In genomic region chr4:141573359-141573966, GRCm38 (mm10) we compare ENCODE assay signal across 8 mouse cellular contexts. TPM values are rescaled to one million over a fixed set of nuclear protein-coding genes. Genes with fewer than 3 reads are reported as not detected.
DNase-seq lines count a peak whose midpoint lies in the region; ATAC-seq and TF ChIP-seq lines count a peak whose summit lies in the region.

No protein-coding gene starts in this region.

- no peaks in the 10 kb centered on the region for H3K9me3 ChIP-seq in midbrain, postnatal 0 days (ENCODE audit: low read length)
- H3K9me3 ChIP-seq in midbrain, embryonic 14.5 days (ENCODE audit: control insufficient read depth, low read length), result no peaks in the 10 kb centered on the region
- no peaks in the 10 kb centered on the region for H3K9me3 ChIP-seq in heart, embryonic 13.5 days
- no peaks in the 10 kb centered on the region for H3K9me3 ChIP-seq in limb, embryonic 14.5 days (ENCODE audit: control insufficient read depth, low read length)
- H3K9me3 ChIP-seq in stomach, postnatal 0 days (ENCODE audit: control insufficient read depth, low read length), result no peaks in the 10 kb centered on the region
- H3K9me3 ChIP-seq in forebrain, embryonic 15.5 days, result no peaks in the 10 kb centered on the region

- WGBS in midbrain, postnatal 0 days, result 69% methylated on average over 6 of the region's 6 CpGs
- 75% methylated on average over 6 of the region's 6 CpGs for WGBS in midbrain, embryonic 14.5 days
- WGBS in heart, embryonic 13.5 days, result 38% methylated on average over 6 of the region's 6 CpGs
- 53% methylated on average over 6 of the region's 6 CpGs for WGBS in limb, embryonic 14.5 days
- 17% methylated on average over 6 of the region's 6 CpGs for WGBS in stomach, postnatal 0 days
- WGBS in forebrain, embryonic 15.5 days, result 78% methylated on average over 6 of the region's 6 CpGs

- no peak for DNase-seq in midbrain, postnatal 0 days (ENCODE audit: low spot score)
- no peak for DNase-seq in midbrain, embryonic 14.5 days
- no peak for DNase-seq in limb, embryonic 14.5 days (ENCODE audit: low spot score)
- DNase-seq in stomach, postnatal 0 days (ENCODE audit: low spot score), result peak; percentile 76
- no peak for DNase-seq in cerebellum, adult 11 months

- TF ChIP-seq POLR2A in limb, embryonic 14.5 days (IDR thresholded peaks at IDR 0.05; ENCODE audit: borderline replicate concordance, extremely low read depth, insufficient read depth, insufficient read length), result no peak

- no peaks in the 10 kb centered on the region for H3K27me3 ChIP-seq in midbrain, postnatal 0 days (ENCODE audit: insufficient read depth, low read length)
- H3K27me3 ChIP-seq in midbrain, embryonic 14.5 days (ENCODE audit: control insufficient read depth, insufficient read depth, low read length), result no peaks in the 10 kb centered on the region
- H3K27me3 ChIP-seq in heart, embryonic 13.5 days (replicated peaks), result no peaks in the 10 kb centered on the region
- H3K27me3 ChIP-seq in limb, embryonic 14.5 days (ENCODE audit: control insufficient read depth, insufficient read depth, low read length), result no peaks in the 10 kb centered on the region
- H3K27me3 ChIP-seq in stomach, postnatal 0 days (ENCODE audit: control insufficient read depth, insufficient read depth, low read length), result no peaks in the 10 kb centered on the region
- H3K27me3 ChIP-seq in forebrain, embryonic 15.5 days, result no peaks in the 10 kb centered on the region

- H3K4me3 ChIP-seq in midbrain, postnatal 0 days (ENCODE audit: low read depth, low read length), result no peak overlapping the region
- H3K4me3 ChIP-seq in midbrain, embryonic 14.5 days (replicated peaks; ENCODE audit: low read depth, low read length), result no peak overlapping the region
- no peak overlapping the region for H3K4me3 ChIP-seq in heart, embryonic 13.5 days
- no peak overlapping the region for H3K4me3 ChIP-seq in limb, embryonic 14.5 days (replicated peaks; ENCODE audit: low read length)
- H3K4me3 ChIP-seq in stomach, postnatal 0 days (ENCODE audit: low read depth, low read length), result no peak overlapping the region
- H3K4me3 ChIP-seq in forebrain, embryonic 15.5 days, result no peak overlapping the region

- 0 out of 2 replicates have a peak, but pooled peaks cover 4% of the 10 kb centered on the region for H3K36me3 ChIP-seq in midbrain, postnatal 0 days (ENCODE audit: insufficient read depth, low read length)
- 0 out of 2 replicates have a peak, but pooled peaks cover 6% of the 10 kb centered on the region for H3K36me3 ChIP-seq in midbrain, embryonic 14.5 days (ENCODE audit: control insufficient read depth, insufficient read depth, low read length)
- H3K36me3 ChIP-seq in heart, embryonic 13.5 days, result peaks cover 24% of the 10 kb centered on the region
- peaks cover 12% of the 10 kb centered on the region for H3K36me3 ChIP-seq in limb, embryonic 14.5 days (ENCODE audit: control insufficient read depth, insufficient read depth, low read length)
- 0 out of 2 replicates have a peak, but pooled peaks cover 4% of the 10 kb centered on the region for H3K36me3 ChIP-seq in stomach, postnatal 0 days (ENCODE audit: control insufficient read depth, insufficient read depth, low read length)
- no peaks in the 10 kb centered on the region for H3K36me3 ChIP-seq in forebrain, embryonic 15.5 days

- TF ChIP-seq EP300 in stomach, postnatal 0 days (optimal IDR thresholded peaks at IDR 0.05), result no peak

- no peaks in the 10 kb centered on the region for H3K4me1 ChIP-seq in midbrain, postnatal 0 days (ENCODE audit: insufficient read depth, low read length)
- no peaks in the 10 kb centered on the region for H3K4me1 ChIP-seq in midbrain, embryonic 14.5 days (ENCODE audit: control insufficient read depth, insufficient read depth, low read length)
- H3K4me1 ChIP-seq in heart, embryonic 13.5 days, result peaks cover 37% of the 10 kb centered on the region
- H3K4me1 ChIP-seq in limb, embryonic 14.5 days (ENCODE audit: control insufficient read depth, insufficient read depth, low read length), result peaks cover 10% of the 10 kb centered on the region
- H3K4me1 ChIP-seq in stomach, postnatal 0 days (replicated peaks; ENCODE audit: control insufficient read depth, insufficient read depth), result no peaks in the 10 kb centered on the region
- H3K4me1 ChIP-seq in forebrain, embryonic 15.5 days, result peaks cover 4% of the 10 kb centered on the region; the same call in 1 of the 2 replicates

- no peak for ATAC-seq in midbrain, postnatal 0 days (ENCODE audit: low FRiP score)
- no peak for ATAC-seq in midbrain, embryonic 14.5 days (ENCODE audit: low FRiP score, low TSS enrichment)
- ATAC-seq in heart, embryonic 13.5 days (ENCODE audit: extremely low read depth, insufficient number of reproducible peaks, low FRiP score, low TSS enrichment), result no peak
- no peak for ATAC-seq in limb, embryonic 14.5 days (ENCODE audit: low FRiP score, low read depth)
- peak; percentile 72 for ATAC-seq in stomach, postnatal 0 days (ENCODE audit: low FRiP score, low TSS enrichment)
- no peak for ATAC-seq in forebrain, embryonic 15.5 days (replicated peaks)
- no peak for ATAC-seq in inflammation-experienced regulatory T-cells, adult 6 months

- no peak overlapping the region for H3K9ac ChIP-seq in midbrain, postnatal 0 days (replicated peaks; ENCODE audit: low read length, poor library complexity, severe bottlenecking)
- no peak overlapping the region for H3K9ac ChIP-seq in midbrain, embryonic 14.5 days (replicated peaks; ENCODE audit: low read length)
- H3K9ac ChIP-seq in heart, embryonic 13.5 days, result peak overlapping the region; percentile 19; the same call in 1 of the 2 replicates
- no peak overlapping the region for H3K9ac ChIP-seq in limb, embryonic 14.5 days (ENCODE audit: low read depth, low read length, severe bottlenecking)
- H3K9ac ChIP-seq in stomach, postnatal 0 days (ENCODE audit: low read length), result no peak overlapping the region
- no peak overlapping the region for H3K9ac ChIP-seq in forebrain, embryonic 15.5 days (replicated peaks)

- H3K4me2 ChIP-seq in midbrain, postnatal 0 days (ENCODE audit: low read depth, low read length, poor library complexity, severe bottlenecking), result no peak overlapping the region
- no peak overlapping the region for H3K4me2 ChIP-seq in midbrain, embryonic 14.5 days (ENCODE audit: low read length)
- no peak overlapping the region for H3K4me2 ChIP-seq in heart, embryonic 13.5 days
- H3K4me2 ChIP-seq in limb, embryonic 14.5 days (replicated peaks; ENCODE audit: low read depth, low read length, severe bottlenecking), result no peak overlapping the region
- H3K4me2 ChIP-seq in stomach, postnatal 0 days (replicated peaks; ENCODE audit: low read depth), result no peak overlapping the region
- no peak overlapping the region for H3K4me2 ChIP-seq in forebrain, embryonic 15.5 days (replicated peaks)

- H3K27ac ChIP-seq in midbrain, postnatal 0 days (ENCODE audit: low read depth, low read length), result no peak overlapping the region
- no peak overlapping the region for H3K27ac ChIP-seq in midbrain, embryonic 14.5 days (replicated peaks; ENCODE audit: low read depth, low read length)
- H3K27ac ChIP-seq in heart, embryonic 13.5 days (replicated peaks), result peak overlapping the region; percentile 32
- peak overlapping the region; percentile 43 for H3K27ac ChIP-seq in limb, embryonic 14.5 days (replicated peaks; ENCODE audit: low read depth, low read length)
- peak overlapping the region; percentile 79 for H3K27ac ChIP-seq in stomach, postnatal 0 days (replicated peaks)
- no peak overlapping the region for H3K27ac ChIP-seq in forebrain, embryonic 15.5 days (replicated peaks)

- 0 out of 2 replicates have a peak, but pooled peaks have one; percentile 10 for TF ChIP-seq CTCF in midbrain, postnatal 0 days (IDR thresholded peaks at IDR 0.05)
- TF ChIP-seq CTCF in stomach, postnatal 0 days (IDR thresholded peaks at IDR 0.05; ENCODE audit: low read depth), result peak; percentile 39

RNA-seq across cellular contexts. Expression of gene Fblim1, which starts 32.4 kb away (rescaled TPM):
- 24.0 and 26.2 TPM in 2 replicates for total RNA-seq in midbrain, postnatal 0 days (2014; rRNA removed)
- polyA plus RNA-seq in midbrain, postnatal 0 days (2015; fragmentation: Nextera tagmentation; extraction: Ambion mirVana), result 23.1 and 24.1 TPM in 2 replicates
- polyA plus RNA-seq in midbrain, embryonic 14.5 days (2014; fragmentation: Nextera tagmentation; extraction: Ambion mirVana), result 32.6 and 34.2 TPM in 2 replicates
- polyA plus RNA-seq in heart, embryonic 13.5 days (2015; fragmentation: Nextera tagmentation; extraction: Ambion mirVana), result 55.3 and 55.9 TPM in 2 replicates
- 52.2 and 59.7 TPM in 2 replicates for polyA plus RNA-seq in limb, embryonic 14.5 days (2012; rRNA removed)
- 33.7 and 43.2 TPM in 2 replicates for polyA plus RNA-seq in limb, embryonic 14.5 days (2014; fragmentation: Nextera tagmentation; extraction: Ambion mirVana)
- polyA plus RNA-seq in stomach, postnatal 0 days (2015; fragmentation: Nextera tagmentation; extraction: Ambion mirVana), result 45.1 and 49.2 TPM in 2 replicates
- polyA plus RNA-seq in forebrain, embryonic 15.5 days (2015; fragmentation: Nextera tagmentation; extraction: Ambion mirVana), result 17.4 and 22.6 TPM in 2 replicates
- polyA plus RNA-seq in inflammation-experienced regulatory T-cells, adult 6 months (2017; shearing (Covaris generic)), result under 1 TPM in 1 of 3 experiments, not detected in 2; 0.43 TPM

RNA-seq across cellular contexts. Expression of gene Spen, which starts 35.1 kb away (rescaled TPM):
- 20.0 and 23.2 TPM in 2 replicates for total RNA-seq in midbrain, postnatal 0 days (2014; rRNA removed)
- 8.6 and 13.6 TPM in 2 replicates for polyA plus RNA-seq in midbrain, postnatal 0 days (2015; fragmentation: Nextera tagmentation; extraction: Ambion mirVana)
- 17.3 and 23.9 TPM in 2 replicates for polyA plus RNA-seq in midbrain, embryonic 14.5 days (2014; fragmentation: Nextera tagmentation; extraction: Ambion mirVana)
- polyA plus RNA-seq in heart, embryonic 13.5 days (2015; fragmentation: Nextera tagmentation; extraction: Ambion mirVana), result 5.1 and 6.6 TPM in 2 replicates
- polyA plus RNA-seq in limb, embryonic 14.5 days (2012; rRNA removed), result 15.9 and 16.2 TPM in 2 replicates
- polyA plus RNA-seq in limb, embryonic 14.5 days (2014; fragmentation: Nextera tagmentation; extraction: Ambion mirVana), result 12.2 and 13.1 TPM in 2 replicates
- 2.9 and 3.2 TPM in 2 replicates for polyA plus RNA-seq in stomach, postnatal 0 days (2015; fragmentation: Nextera tagmentation; extraction: Ambion mirVana)
- 18.5 and 18.9 TPM in 2 replicates for polyA plus RNA-seq in forebrain, embryonic 15.5 days (2015; fragmentation: Nextera tagmentation; extraction: Ambion mirVana)
- 10 to 100 TPM in 2 of 3 experiments, 1 to 10 TPM in 1; 8.6 to 17.1 (median 14.3) TPM for polyA plus RNA-seq in inflammation-experienced regulatory T-cells, adult 6 months (2017; shearing (Covaris generic))

RNA-seq across cellular contexts. Expression of gene Tmem82, which starts 45.0 kb away (rescaled TPM):
- 0.33 and 1.4 TPM in 2 replicates for total RNA-seq in midbrain, postnatal 0 days (2014; rRNA removed)
- polyA plus RNA-seq in midbrain, postnatal 0 days (2015; fragmentation: Nextera tagmentation; extraction: Ambion mirVana), result 0.68 and 0.85 TPM in 2 replicates
- polyA plus RNA-seq in midbrain, embryonic 14.5 days (2014; fragmentation: Nextera tagmentation; extraction: Ambion mirVana), result 0.08 and 0.16 TPM in 2 replicates
- 0.44 and 0.62 TPM in 2 replicates for polyA plus RNA-seq in heart, embryonic 13.5 days (2015; fragmentation: Nextera tagmentation; extraction: Ambion mirVana)
- polyA plus RNA-seq in limb, embryonic 14.5 days (2012; rRNA removed), result 0.49 and 0.54 TPM in 2 replicates
- polyA plus RNA-seq in limb, embryonic 14.5 days (2014; fragmentation: Nextera tagmentation; extraction: Ambion mirVana), result 0.21 TPM in 1 of 2 replicates, not detected in the other
- polyA plus RNA-seq in stomach, postnatal 0 days (2015; fragmentation: Nextera tagmentation; extraction: Ambion mirVana), result 2.2 and 2.3 TPM in 2 replicates
- polyA plus RNA-seq in forebrain, embryonic 15.5 days (2015; fragmentation: Nextera tagmentation; extraction: Ambion mirVana), result 0.17 TPM in 2 replicates
- under 1 TPM in 1 of 3 experiments, not detected in 2; 0.78 TPM for polyA plus RNA-seq in inflammation-experienced regulatory T-cells, adult 6 months (2017; shearing (Covaris generic))

RNA-seq across cellular contexts. Expression of gene Slc25a34, which starts 50.2 kb away (rescaled TPM):
- total RNA-seq in midbrain, postnatal 0 days (2014; rRNA removed), result 7.4 and 10.6 TPM in 2 replicates
- polyA plus RNA-seq in midbrain, postnatal 0 days (2015; fragmentation: Nextera tagmentation; extraction: Ambion mirVana), result 2.0 and 2.1 TPM in 2 replicates
- 0.11 TPM in 1 of 2 replicates, not detected in the other for polyA plus RNA-seq in midbrain, embryonic 14.5 days (2014; fragmentation: Nextera tagmentation; extraction: Ambion mirVana)
- 0.37 and 0.49 TPM in 2 replicates for polyA plus RNA-seq in heart, embryonic 13.5 days (2015; fragmentation: Nextera tagmentation; extraction: Ambion mirVana)
- 0.16 and 0.26 TPM in 2 replicates for polyA plus RNA-seq in limb, embryonic 14.5 days (2012; rRNA removed)
- polyA plus RNA-seq in limb, embryonic 14.5 days (2014; fragmentation: Nextera tagmentation; extraction: Ambion mirVana), result not detected in 2 replicates
- polyA plus RNA-seq in stomach, postnatal 0 days (2015; fragmentation: Nextera tagmentation; extraction: Ambion mirVana), result 1.6 and 1.8 TPM in 2 replicates
- polyA plus RNA-seq in forebrain, embryonic 15.5 days (2015; fragmentation: Nextera tagmentation; extraction: Ambion mirVana), result 0.06 and 0.14 TPM in 2 replicates
- polyA plus RNA-seq in inflammation-experienced regulatory T-cells, adult 6 months (2017; shearing (Covaris generic)), result under 1 TPM in 1 of 3 experiments, not detected in 2; 0.13 TPM

Comparison
In these comparisons a context has a peak if more than half of its experiments do, and no peak if none do; other contexts are left out.
1. H3K27ac ChIP-seq: peak in heart, embryonic 13.5 days (single experiment), limb, embryonic 14.5 days (single experiment) and stomach, postnatal 0 days (single experiment); none in midbrain, postnatal 0 days (single experiment), midbrain, embryonic 14.5 days (single experiment) and forebrain, embryonic 15.5 days (single experiment).
2. RNA of gene Fblim1, which starts 32.4 kb away (polyA plus RNA-seq): 55.3 to 55.9 TPM in heart, embryonic 13.5 days, 33.7 to 59.7 TPM in limb, embryonic 14.5 days, 45.1 to 49.2 TPM in stomach, postnatal 0 days, 32.6 to 34.2 TPM in midbrain, embryonic 14.5 days, 23.1 to 24.1 TPM in midbrain, postnatal 0 days and 17.4 to 22.6 TPM in forebrain, embryonic 15.5 days; 0.43 TPM in inflammation-experienced regulatory T-cells, adult 6 months; every median in the first group is over 10 times any median in the second.